Mouse (Mus musculus): ENCODE measurements around the gene Il17ra. TPM values are rescaled to one million over a fixed set of nuclear protein-coding genes. Genes with fewer than 3 reads are reported as not detected.

Gene Il17ra
- polyA plus RNA-seq, 1 experiment from 2014 or later, result 67.5 TPM

- no peak for DNase-seq (ENCODE audit: low spot score)
Observed at GRCm38 (mm10) chr6:120470666-120471065, 7.6 kb downstream of the Il17ra start.

- DNase-seq (ENCODE audit: low spot score), result no peak
Observed at GRCm38 (mm10) chr6:120471991-120472441, 9.0 kb downstream of the Il17ra start.

- no peak for DNase-seq (ENCODE audit: low spot score)
Observed at GRCm38 (mm10) chr6:120472455-120473140, 9.6 kb downstream of the Il17ra start.

- DNase-seq (ENCODE audit: low spot score), result no peak
Observed at GRCm38 (mm10) chr6:120473427-120473826, 10.4 kb downstream of the Il17ra start.

GRCm38 (mm10) chr6:120475288-120475687 is 12.2 kb downstream of the Il17ra start:
- DNase-seq (ENCODE audit: low spot score), result no peak

GRCm38 (mm10) chr6:120479302-120479701 is 16.3 kb downstream of the Il17ra start:
- DNase-seq (ENCODE audit: low spot score), result no peak

GRCm38 (mm10) chr6:120480361-120480760 is 17.3 kb downstream of the Il17ra start:
- no peak for DNase-seq (ENCODE audit: low spot score)

GRCm38 (mm10) chr6:120481538-120481937 is 18.5 kb downstream of the Il17ra start:
- DNase-seq (ENCODE audit: low spot score), result peak; percentile 46

GRCm38 (mm10) chr6:120482021-120482420 is 19.0 kb downstream of the Il17ra start:
- no peak for DNase-seq (ENCODE audit: low spot score)

- DNase-seq (ENCODE audit: low spot score), result no peak
Observed at GRCm38 (mm10) chr6:120482756-120483155, 19.7 kb downstream of the Il17ra start.

GRCm38 (mm10) chr6:120483211-120483626 is 20.2 kb downstream of the Il17ra start:
- peak; percentile 72 for DNase-seq (ENCODE audit: low spot score)

- no peak for DNase-seq (ENCODE audit: low spot score)
Observed at GRCm38 (mm10) chr6:120485038-120485437, 22.0 kb downstream of the Il17ra start.

GRCm38 (mm10) chr6:120486051-120486510 is 23.0 kb downstream of the Il17ra start:
- peak; percentile 77 for DNase-seq (ENCODE audit: low spot score)

GRCm38 (mm10) chr6:120488647-120489046 is 25.6 kb downstream of the Il17ra start:
- no peak for DNase-seq (ENCODE audit: low spot score)

- no peak for DNase-seq (ENCODE audit: low spot score)
Observed at GRCm38 (mm10) chr6:120489461-120489860, 26.4 kb downstream of the Il17ra start.

GRCm38 (mm10) chr6:120491064-120491463 is 28.0 kb downstream of the Il17ra start:
- no peak for DNase-seq (ENCODE audit: low spot score)

GRCm38 (mm10) chr6:120491862-120492498 is 28.9 kb downstream of the Il17ra start:
- DNase-seq (ENCODE audit: low spot score), result no peak

- no peak for DNase-seq (ENCODE audit: low spot score)
Observed at GRCm38 (mm10) chr6:120492499-120493373, 29.7 kb downstream of the Il17ra start.

- DNase-seq (ENCODE audit: low spot score), result peak; percentile 35
Observed at GRCm38 (mm10) chr6:120493374-120494181, 30.5 kb downstream of the Il17ra start, which contains the start of gene Tmem121b. Gene Tmem121b, minus strand, starts transcription at chr6:120493807.

GRCm38 (mm10) chr6:120496544-120496943 is 33.5 kb downstream of the Il17ra start:
- no peak for DNase-seq (ENCODE audit: low spot score)

- DNase-seq (ENCODE audit: low spot score), result no peak
Observed at GRCm38 (mm10) chr6:120504051-120504450, 41.0 kb downstream of the Il17ra start.

Measured in thymus, postnatal 0 days (tissue).